Mouse (Mus musculus) spleen, postnatal 36 days (tissue): ENCODE results near the gene Snx21.

Source experiments
- DNase-seq, 2 experiments: peaks; one replicate each; pipeline ENCODE4 v3.0.0; 2022; ENCODE audit warnings: low spot score in 2 of 2, mixed read lengths in 1 of 2

Snx21 gene

DNA sequence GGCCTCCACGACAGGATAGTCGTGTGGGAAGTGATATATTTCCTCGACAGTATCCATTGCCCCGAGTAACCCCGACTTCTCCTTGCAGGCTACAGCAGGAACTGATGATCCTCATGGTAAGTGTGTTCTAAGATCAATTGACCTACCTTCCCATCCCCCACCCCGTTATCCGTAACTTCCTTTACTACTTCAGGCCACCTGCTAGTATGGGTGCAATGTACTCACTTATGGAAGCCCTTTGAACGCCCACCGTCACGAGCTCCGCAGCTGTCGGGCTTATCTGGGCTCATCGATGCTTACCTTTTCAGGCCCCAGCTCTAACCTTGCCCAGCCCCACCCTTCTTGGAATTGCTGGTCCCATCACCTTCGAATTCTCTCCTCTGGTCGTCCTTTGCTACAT is 15.3 kb upstream of the Snx21 start:
- DNase-seq: no peak

DNA sequence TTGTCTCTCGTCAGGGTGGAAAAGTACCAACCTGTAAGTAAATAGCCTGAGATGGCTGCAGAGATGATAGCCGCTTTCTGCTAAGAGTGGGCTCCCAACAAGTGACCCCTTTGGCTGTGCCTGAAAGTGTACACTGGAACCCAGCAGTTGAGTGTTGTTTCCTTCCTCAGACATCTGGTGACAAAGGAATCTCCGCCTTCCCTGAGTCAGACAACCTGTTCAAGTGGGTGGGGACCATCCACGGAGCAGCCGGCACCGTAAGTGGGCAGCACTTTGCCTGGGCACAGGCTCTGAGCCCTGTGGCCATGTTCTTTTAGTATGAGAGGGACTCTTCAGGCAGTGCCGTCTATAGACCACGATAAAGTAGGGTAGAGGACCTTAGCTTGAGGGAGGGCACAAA is 14.5 kb upstream of the Snx21 start:
- DNase-seq: no peak

DNA sequence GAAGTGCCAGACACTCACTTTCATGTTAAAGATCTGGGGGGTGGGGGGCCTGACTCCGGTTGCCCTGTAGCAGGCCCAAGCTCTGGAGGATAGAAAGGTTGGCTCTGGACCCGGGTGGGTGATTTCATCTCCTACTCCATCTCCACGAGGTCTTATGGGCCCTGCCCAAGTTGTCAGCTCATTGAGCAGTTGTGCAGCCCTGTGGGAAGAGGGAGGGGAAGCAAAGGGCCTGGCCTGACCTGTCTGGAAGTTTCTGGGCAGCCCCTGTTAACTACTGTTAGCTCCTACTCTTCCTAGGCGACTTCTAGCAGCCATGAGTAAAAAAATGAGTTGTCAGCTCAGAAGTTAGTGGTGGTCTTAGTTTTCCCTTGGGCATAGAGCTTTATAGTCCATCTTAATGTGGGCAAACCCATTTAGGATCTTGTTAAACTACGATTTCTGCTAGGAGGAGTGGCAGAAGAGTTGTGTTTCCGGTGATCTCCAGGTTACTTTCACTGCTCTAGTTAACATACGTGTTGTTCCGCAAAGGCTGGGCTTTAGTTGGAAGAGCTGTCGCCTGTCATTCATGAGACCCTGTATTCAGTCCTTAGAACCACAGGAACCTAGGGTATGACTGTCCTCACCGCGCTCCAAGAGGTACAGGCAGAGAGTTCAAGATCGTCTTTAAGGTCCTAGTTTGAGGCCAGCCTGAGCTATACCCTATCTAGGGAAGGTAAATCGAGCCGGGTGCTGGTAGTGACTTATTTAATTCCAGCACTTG is 12.2 kb upstream of the Snx21 start:
- no peak for DNase-seq

DNA sequence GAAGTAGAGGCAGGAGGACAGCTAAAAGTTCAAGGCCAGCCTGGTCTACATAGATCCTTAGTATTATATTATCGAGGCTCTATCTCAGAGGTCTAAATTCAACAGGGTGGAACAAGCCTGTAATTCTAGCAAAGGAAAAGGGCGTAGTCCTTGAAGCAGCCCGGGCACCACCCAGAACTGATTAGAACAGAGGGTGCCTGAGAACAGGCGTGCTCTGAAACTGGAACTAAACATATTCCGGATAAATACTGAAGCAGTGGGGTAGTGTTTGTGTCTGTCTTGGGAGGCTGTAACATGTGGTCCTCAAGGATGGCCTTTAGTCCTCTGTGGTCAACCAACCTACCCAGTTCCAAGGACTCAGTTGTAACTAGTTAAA is 11.6 kb upstream of the Snx21 start:
- DNase-seq: no peak

DNA sequence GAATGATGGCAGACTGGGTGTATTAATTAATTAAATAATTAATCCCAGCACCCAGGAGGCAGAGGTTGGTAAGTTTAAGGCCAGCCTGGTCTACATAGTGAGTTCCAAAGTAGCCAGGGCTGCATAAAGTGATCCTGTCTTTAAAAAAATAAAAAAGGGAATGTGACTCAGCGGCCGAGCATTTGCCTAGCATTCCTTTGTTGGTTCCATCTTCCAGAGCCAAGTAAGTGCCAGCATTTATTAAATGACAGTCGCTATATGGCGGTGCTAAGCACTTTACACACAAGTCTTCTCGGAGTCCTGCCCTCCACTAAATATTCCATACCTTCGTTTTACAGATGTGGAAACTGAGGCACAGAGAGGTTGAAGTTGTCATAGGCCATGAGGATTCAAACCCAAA is 9.5 kb upstream of the Snx21 start:
- no peak for DNase-seq

DNA sequence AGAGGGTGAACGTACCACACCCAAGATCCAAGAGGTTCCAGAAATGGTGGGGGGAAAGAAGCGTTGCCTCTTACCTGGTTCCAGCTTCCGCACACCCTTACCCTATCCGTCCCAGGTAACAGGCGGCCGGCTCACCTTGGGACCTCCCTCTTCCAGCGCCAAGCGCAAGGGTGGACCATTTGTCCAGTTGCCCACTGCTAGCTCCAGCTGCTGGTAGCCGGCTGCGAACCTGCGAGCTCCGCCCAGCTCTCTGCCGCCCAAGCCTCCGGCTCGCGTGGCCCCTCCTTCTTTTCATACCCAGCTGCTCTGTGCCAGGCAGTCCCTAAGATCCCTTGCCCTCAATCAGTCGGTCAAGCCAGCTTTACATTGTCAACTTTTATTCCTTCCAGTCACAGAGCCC is 8.8 kb upstream of the Snx21 start:
- DNase-seq: no peak

DNA sequence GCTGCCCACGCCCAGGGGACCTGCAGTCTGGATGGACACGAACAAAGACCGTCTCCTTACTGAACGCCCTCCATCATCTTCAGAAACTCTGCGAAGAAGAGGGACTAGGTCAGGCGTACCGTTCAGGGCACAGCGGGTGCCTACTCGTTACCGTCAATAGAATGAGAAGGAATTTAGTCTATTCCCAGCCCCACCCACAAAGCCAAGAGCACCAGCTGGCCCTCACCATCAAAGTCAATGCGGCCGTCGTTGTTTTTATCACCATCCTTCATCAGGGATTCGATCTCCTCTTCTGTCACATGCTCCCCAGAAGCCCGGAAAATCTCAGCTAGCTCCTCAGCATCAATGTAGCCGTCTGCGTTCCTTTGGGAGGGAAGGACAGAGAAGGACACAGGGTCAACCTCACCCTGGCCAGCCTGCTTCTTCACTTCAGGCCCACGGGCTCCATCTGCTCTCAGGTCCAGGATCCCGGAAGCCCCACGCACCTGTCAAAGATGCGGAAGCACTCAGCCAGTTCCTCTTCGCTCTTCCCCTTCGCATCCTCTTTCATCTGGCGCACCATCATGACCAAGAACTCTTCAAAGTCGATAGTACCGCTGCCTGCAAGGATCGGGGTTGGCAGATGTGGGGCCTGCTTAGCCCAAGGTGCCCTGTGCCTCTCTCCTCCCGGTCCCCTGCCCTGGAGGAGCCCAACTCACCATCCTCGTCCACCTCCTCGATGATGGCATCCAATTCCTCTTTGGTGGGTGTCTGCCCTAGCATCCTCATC is 8.2 kb upstream of the Snx21 start:
- DNase-seq: no peak

DNA sequence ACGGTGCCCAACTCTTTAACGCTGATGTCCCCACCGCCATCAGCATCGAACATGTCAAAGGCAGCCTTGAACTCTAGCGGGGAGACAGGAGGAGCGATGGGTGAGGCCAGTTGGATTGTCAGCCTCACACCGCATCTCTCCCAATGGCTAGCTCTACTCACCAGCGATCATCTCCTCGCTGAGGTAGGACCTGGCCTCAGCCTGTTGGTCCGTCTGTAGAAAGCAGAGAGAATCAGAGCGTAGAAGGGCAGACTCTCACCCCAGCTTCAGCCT is 7.7 kb upstream of the Snx21 start:
- DNase-seq: no peak

DNA sequence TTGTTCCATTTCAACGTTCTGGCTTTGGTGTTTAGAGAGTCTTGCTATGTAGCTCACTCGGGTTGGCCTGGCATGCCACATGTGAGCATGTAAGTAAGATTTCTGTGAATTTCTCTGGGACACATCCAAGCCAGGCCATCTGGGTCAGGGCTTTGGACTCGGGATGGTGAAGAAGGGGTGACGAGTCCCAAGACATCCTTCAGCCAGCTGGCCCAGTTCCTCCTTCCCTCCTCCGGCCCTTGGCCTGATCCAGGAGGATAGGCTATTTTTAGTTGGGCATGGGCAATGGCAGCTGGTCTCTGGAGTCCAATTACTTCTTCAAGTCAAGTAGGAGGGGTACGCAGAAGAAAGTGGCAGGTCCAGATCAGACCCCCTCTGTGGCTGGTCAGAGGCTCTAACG is 6.8 kb upstream of the Snx21 start:
- DNase-seq: no peak

DNA sequence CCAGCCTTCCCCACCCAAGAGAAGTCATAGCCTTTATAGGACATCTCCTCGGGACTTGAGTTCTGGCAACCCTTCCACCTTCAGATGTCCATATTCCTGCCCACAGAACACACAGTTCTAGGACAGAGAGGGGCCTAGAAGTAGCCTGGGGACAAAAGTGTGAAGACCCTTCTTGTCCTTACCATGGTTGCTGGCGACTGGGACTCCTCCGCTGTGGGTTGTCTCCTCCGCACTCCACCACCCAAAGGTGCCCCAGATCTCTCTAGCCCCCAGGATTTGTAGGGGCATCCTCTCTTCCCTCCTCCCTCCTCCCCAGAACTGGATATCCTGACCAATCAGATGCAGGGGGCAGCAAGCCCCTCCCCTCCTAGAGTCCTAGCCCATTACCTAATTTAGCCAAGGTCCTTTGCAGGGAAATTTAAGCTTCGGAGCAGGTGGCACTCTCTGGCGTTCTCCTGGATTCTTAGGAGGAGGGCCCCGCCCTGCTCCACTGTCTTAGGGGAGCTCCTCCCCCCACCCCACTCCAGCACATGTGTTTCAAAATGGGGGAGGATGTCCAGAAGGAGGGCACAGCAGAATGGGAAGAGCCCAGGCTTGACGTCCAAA is 6.0 kb upstream of the Snx21 start, which contains the start of gene Tnnc2:
Gene Tnnc2, minus strand, starts transcription at position 487 of the 606 bp plus-strand sequence.
- DNase-seq: no peak

DNA sequence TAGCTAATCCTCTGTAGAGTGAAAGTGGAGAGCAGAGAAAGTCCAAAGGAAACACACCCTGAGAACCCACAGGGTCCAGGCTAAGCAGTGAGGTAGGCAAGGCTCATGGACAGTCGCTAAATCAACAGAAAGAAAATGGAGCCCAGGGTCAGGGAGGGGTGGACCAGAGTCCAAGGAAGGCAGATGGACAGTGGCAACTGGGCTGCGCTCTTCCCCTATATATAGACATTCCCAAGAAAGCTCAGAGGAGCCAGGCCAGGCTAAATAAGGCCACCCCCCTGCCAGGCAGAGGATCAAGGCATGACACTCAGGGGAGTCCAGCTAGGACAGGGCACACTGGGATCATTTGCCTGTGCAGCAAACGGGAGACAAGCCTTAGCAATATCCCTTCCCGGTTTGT is 3.7 kb upstream of the Snx21 start:
- no peak for DNase-seq

DNA sequence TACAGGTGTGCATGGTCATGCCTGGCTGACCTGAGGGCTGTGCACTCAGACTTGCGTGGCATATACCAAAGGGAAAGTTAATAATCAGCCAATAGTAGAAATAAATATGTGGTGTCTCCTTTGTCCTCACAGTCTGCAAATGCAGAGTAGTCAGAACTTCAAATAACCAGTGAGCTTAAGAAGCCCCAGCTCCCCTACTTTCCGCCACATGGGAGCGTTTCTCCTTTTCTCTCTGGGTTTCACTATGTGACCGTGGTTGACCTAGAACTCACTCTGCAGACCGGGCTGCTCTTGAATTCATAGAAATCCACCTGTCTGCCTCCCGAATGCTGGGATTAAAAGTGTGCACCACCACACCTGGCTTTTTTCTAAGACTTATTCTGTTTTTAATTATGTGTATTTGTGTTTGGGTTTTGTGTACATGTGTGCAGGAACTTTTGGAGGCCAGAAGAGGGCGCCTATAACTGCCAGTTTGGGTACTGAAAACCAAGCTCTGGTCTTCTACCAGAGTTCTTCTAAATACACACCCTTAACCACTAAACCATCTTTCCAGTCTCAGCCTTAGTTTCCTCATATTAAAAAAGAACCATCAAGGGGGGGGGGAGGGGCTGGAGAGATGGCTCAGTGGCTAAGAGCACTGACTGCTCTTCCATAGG is 1.6 kb upstream of the Snx21 start:
- DNase-seq: no peak

DNA sequence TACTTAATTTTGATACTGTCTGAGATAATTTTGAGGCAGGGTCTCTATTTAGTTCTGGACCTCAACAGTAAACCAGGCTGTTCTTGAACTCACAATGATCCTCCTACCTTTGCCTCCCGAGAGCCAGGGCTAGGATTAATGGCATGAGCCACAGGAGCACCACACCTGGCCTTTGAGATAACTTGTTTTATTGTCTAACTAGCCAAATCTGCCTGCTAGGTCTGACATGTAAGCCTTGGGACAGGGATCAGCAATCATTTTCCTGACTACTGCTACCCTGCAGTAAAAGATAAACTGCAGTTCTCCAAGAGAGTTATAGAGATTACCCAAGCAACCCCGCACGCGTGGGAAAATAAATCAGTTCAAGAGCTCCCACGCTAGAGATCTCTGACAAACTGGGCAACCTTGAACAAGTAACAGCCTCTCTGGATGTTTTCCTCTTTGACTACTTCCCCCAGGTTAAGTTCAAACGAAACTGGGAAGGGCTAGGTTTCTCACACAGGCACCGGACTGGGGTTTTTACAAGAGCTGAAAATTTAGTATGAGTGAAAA is 678 bp upstream of the Snx21 start:
- DNase-seq: no peak

DNA sequence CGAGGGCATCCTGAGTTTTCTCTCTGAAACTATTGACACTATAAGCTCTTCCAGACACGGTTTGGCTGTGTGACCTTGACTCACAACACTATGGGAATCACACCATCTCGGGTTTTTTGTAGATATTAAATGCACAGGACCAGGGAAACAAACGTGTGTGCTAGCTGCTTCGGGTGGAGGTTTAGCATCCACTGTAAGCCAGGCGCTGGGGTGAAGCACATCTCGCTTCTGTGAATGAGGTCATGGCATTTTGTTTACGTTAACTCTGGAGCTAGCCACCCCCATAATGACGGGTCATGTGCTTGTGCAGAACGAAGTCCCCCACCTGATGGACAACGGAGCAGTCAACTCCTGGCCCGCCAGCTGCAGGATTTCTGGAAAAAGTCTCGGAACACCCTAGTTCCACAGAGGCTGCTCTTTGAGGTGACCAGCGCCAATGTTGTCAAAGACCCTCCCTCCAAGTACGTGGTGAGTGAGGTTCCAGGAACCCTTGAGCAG is 814 bp downstream of the Snx21 start:
- DNase-seq: no peak

DNA sequence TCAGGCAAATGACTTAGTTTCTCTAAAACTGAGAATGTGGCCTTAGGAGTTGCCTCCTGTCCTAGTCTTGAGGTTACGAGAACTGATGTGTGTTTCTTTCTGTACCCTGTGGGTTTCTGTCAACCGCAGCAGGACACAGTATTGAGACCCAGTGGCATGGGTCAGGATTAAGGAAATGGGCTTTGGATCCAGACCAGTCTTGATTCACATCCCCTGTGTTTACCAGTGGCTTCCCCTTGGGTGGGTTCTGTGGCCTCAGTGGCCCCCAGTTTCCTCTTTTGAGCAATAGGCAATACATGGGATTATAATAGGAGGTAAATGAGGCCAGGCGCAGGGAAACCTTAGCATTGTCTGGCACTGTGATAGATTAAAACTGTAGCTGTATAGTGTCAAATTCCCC is 1.4 kb downstream of the Snx21 start:
- no peak for DNase-seq

DNA sequence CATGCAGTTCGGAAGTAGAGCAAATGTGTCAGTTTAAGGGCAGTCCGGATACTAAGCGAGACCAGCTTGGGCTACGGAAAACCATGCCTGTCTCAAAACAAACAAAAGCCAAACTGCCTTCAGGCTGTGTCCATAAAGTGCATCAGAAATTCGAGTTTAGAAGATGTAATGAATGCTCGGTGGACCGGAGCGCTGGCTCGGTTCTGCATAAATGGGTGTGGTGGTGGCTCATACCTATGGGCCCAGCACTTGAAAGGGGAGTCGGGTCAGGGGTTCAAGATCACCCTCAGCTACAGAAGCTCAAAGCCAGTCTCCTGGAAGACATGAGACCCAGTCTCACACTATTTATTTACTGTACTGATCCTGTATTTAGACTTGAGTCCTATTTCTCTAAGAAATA is 2.2 kb downstream of the Snx21 start:
- DNase-seq: no peak

DNA sequence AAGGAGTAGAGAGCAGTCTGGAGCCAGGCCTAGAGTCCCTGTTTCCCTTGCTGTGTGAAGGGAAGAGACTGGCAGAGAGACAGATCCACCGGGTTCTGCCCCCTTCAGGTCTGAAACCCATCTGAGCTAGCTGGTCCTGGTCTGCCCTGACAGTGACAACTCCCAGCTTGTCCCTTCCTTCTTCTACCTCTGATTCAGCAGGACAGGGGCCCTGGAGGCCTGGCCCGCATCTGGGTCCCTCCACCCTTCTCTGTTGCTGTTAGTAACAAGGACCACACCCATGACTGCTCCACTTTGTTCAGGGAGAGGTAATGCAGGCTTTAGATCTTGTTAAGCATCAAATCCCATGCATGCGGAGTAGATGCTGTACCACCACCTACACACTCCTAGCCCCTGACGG is 2.8 kb downstream of the Snx21 start:
- no peak for DNase-seq

DNA sequence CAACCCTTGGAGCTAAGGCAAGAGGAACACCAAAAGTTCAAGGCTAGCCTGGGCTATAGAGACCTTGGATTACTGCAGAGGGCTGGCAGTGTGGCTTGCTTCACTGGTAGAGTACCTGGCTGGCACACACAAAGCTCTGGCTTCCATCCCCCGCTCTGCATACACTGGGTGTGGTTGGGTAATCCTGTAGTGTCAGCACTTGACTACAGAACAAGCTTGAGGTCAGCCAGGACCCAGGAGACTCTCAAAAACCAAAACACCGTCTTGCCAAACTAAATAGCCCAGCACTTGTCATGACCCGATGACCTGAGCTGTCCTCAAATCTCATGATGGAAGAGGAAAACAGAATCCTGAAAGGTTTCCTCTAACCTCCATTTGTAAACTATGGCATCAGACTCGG is 4.8 kb downstream of the Snx21 start:
- DNase-seq: no peak

DNA sequence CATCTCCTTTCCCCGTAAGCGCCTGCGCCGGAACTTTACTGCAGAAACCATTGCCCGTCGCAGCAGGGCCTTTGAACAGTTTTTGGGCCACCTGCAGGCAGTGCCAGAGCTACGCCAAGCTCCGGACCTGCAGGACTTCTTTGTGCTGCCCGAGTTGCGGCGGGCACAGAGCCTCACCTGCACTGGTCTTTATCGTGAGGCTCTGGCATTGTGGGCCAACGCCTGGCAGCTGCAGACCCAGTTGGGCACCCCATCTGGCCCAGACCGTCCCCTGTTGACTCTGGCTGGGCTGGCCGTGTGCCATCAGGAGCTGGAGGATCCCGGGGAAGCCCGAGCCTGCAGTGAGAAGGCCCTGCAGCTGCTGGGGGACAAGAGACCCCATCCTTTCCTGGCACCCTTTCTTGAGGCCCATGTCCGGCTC is 6.2 kb downstream of the Snx21 start:
- no peak for DNase-seq

DNA sequence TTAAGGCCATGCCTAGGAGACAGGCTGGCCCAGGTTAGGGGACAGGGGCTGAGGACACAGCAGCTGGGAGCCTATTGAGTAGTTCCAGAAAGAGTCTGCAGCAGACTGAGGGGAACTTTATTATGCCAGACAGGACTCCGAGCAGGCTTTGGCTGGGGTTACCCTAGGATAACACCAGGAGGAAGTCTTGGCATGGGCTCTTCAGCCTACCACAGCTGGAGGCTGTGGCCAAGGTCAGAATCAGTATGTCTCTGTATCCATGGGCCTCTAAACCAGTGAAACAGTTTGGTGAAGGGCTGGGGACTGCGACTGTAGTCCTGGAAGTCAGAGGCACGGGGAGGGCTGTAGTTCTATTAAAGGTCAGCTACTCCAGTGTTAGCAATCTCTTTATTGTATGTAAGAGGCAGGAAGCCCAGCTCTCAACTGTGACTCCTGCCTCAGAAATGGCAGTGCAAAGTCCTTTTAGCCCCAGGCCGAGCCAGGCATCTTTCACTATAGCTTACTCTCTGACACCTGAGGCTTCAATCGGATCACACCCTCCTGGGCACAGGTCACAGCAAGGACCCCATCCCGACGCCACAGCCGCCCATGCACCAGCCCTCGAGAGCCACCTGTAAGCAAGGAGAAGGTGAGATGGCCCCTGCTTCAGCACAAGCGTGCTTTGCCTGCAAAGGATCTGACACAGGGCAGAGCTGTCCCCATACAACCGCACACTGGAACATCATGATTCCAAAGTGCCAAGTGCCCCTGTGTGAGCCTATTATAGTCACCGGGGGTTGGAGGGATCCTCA is 7.0 kb downstream of the Snx21 start:
- no peak for DNase-seq

DNA sequence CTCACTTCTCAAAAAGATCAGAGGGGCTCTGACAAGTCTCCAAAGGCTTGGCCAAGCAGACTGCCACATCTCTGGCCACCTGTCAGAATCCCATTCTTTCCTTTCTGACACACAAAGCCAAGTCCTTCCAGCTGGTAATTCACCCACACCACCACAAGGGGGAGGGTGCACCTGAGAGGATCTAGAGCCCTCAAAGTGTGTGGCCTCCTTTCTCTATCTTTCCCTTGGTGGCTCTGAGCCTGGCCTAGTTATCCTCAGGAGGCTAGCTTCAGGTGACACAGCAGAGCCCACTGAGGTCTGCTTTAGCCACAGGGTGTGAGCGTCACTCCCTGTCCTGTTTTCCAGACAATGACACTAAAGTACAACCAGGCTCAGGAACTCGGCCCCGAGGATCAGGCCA is 7.6 kb downstream of the Snx21 start:
- DNase-seq: peak; percentile 44 to 54
